Mouse (Mus musculus) kidney, postnatal 10 days (tissue): Measurements from ENCODE around the gene Zfp213.
A peak's percentile ranks its signal among the peaks of the same experiment; 100 is the strongest.
"Not testable (repeated sequence)": the region's sequence is repeated elsewhere in the genome, so short reads cannot be mapped to it uniquely, and the experiment has no call there.

ENCODE experiments used
- DNase-seq: peaks from one replicate; pipeline ENCODE4 v3.0.0; 2021; ENCODE audit warnings: mixed read lengths

Gene Zfp213

GRCm38 (mm10) chr17:23563595-23564367, at the start of gene Zfp213:
Gene Zfp213, minus strand, starts transcription at chr17:23564238.
- peak; percentile 97 for DNase-seq

GRCm38 (mm10) chr17:23610361-23610800, 46.3 kb upstream of the Zfp213 start:
- peak; percentile 83 for DNase-seq

GRCm38 (mm10) chr17:23609612-23610011, 45.6 kb upstream of the Zfp213 start:
- DNase-seq = no peak

- no peak for DNase-seq
Measured at GRCm38 (mm10) chr17:23605220-23605619, 41.2 kb upstream of the Zfp213 start.

DNA sequence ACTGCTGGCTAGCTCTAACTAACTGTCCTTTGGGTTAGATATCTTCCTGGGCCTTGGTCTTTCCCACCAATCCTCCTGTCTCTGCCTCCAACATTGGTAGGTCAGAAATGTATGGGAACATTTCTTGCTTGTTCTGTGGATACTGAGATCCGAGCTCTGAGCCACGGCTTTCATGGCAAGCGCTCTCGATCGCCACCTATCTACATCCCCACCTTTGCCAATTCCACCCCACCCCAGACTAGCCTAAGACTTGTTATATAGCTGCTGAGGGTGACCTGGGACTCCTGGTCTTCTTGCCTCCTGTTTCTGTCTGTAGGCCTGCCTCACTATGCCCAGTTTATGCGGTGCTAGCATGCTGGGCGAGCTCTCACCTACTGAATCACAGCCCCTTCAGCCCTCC, 40.4 kb upstream of the Zfp213 start:
- DNase-seq = no peak

DNA sequence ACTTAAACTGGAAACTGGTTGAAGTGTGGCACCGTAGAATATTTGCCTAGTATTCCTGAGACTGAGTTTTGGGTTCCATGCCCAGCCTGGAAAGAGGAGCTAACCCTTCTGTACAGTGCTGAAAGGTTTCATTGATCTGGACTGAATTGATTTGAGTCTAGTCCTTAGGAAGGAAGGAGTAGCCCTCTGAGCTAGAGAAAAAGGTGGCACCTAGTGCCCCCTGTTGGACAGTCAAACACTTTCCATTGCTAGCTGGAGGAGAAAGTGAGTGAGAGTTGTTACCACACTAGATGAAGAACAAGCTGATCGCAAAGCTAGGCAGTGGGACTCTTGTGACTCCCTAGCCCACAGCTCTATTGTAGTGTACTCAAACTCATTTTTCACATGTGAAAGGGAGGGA, 39.5 kb upstream of the Zfp213 start:
- peak; percentile 29 for DNase-seq

DNA sequence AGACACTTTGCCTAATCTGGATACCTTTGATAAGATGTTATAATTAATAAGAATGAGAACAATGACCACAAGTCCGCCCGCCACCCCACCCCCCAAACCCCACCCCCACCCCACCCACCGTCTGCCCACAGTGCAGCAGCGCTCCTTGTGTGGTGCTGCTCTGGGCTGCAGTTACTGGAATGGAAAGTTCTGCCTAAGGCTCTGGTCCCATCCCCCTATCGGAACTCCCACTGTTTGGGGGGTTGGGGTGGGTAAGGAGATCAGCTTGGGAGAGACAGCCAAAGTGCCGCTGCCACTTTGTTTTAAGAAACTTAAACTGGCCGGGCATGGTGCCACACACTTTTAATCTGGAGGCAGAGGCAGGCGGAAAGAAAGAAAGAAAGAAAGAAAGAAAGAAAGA, 39.0 kb upstream of the Zfp213 start:
- DNase-seq = no peak

DNA sequence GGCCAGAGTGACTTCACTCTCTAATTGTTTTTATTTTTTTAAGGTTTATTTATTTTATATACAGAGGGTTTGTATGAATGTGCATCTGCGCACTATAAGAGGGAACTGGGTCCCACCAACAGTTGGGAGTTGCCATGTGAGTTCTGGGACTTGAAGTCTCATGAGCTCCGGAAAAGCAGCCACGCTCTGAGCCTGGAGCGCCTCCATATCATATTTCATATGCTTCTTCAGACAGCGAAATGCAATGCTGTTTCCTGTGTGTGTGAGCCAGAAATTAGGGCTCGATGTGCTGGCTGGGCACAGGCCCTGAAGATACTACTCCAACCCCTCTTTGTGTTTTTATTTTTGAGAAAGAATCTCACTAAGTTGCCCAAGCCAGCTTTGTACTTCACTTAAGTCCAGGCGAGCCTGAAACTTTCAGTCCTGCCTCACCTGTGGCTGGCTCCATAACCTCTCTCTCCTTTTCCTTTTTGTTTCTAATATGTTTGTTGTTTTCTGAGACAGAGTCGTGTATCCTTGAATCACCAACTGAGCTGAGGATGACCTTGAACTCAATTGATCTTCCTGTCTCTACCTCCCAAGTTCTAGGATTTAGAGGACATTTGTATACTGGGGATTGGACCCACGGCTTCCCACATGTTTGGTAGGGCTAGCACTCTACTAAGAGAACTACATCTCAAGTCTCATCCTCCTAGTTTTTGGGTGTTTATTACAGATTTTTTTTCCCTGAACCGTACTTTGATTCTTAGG, 38.0 kb upstream of the Zfp213 start:
- DNase-seq = peak; percentile 25

DNA sequence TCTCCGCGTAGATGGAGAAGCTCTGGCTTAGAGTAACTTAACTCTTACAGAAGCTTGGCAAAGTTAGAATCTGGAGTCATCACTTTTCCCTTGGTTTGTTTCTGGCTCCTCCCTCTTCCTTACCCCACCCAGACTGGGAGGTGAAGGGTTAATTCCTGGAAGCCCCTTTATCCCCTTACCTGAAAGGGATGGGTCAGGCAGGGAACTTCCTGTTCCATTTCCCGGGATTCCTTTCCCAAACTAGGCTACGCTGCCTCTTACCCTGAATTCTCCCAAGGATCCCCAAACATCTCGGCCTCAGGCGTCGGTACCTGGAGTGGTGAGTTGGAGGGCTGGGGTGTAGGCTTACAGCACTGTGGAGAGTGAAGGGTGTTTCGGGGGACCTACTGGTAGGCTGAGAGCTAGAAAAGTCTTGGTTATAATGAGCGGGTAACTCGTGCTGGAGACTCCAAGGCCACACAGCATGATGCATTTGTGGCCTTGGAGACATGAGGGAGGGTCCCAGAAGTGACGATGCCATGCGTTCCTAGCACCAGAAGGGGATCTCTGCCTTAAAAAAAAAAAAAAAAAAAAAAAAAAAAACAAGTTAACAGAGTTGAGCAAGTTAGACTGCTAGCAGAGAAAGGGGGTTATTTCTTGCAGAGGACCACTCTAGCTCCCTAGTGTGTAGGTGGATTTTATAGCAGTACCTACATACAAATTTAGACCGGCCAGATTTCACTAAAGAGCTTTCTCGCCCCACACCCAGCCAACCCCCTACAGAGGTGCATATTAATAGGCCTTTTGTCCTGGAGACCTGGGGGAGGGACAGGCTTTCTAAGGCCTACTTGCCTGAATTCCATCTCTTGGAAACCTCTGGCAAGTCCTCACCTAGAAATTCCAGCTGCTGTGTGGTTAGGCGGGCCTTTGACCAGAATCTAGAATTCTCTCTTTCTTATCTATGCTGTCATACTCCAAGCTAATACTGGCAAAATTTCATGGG, 36.9 kb upstream of the Zfp213 start, which contains the start of gene Zscan10:
TSS of gene Zscan10 (plus strand) at position 216 of the 982 bp plus-strand sequence.
- no peak for DNase-seq

- DNase-seq = no peak
Measured at GRCm38 (mm10) chr17:23599605-23600063, 35.6 kb upstream of the Zfp213 start.

GRCm38 (mm10) chr17:23598582-23599552, 34.8 kb upstream of the Zfp213 start, which contains the start of gene Zfp13:
Gene Zfp13, minus strand, starts transcription at chr17:23599487.
- DNase-seq = peak; percentile 92

- not testable (repeated sequence) for DNase-seq
Measured at GRCm38 (mm10) chr17:23595139-23595538, 31.1 kb upstream of the Zfp213 start.

- no peak for DNase-seq
Measured at GRCm38 (mm10) chr17:23592926-23593300, 28.9 kb upstream of the Zfp213 start.

- DNase-seq = peak; percentile 98
Measured at GRCm38 (mm10) chr17:23592208-23592925, 28.3 kb upstream of the Zfp213 start.

DNA sequence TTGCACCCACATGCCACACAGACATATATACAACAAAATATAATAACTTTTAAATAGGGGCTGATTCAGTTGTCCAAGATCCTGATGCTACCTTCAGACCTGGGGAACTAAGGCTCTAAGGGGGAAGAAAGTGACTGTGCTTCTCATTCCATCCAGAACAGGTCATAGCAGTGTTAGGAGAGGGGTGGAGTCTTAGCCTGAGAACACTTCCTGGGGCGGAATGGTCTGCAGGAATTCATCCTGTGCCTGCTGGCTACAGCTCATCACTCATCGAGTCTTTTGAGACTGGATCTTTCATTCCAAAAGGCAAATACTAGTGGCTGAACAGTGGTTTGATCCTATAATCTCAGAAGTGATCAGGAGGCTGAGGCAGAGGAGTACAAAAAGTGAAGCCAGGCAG, 23.2 kb upstream of the Zfp213 start:
- no peak for DNase-seq

- peak; percentile 77 for DNase-seq
Measured at GRCm38 (mm10) chr17:23585721-23586491, 21.9 kb upstream of the Zfp213 start.

DNA sequence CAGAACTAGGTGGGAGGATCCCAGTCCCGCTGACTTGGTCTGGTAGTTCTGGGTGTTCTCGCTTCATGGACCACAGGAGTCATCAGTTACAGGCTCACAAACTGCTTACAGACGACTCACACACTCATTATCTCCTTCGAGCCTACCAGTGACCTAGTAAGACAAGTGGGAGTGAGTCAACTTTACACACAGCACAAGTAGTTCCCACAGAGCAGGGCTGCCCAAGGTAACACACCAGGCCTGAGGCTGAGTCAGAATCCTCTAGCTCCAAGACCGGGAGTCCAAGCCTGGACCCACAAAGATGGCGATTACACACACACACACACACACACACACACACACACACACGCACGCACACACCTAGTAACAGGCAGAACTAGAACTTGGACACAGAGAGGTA, 20.7 kb upstream of the Zfp213 start:
- no peak for DNase-seq

DNA sequence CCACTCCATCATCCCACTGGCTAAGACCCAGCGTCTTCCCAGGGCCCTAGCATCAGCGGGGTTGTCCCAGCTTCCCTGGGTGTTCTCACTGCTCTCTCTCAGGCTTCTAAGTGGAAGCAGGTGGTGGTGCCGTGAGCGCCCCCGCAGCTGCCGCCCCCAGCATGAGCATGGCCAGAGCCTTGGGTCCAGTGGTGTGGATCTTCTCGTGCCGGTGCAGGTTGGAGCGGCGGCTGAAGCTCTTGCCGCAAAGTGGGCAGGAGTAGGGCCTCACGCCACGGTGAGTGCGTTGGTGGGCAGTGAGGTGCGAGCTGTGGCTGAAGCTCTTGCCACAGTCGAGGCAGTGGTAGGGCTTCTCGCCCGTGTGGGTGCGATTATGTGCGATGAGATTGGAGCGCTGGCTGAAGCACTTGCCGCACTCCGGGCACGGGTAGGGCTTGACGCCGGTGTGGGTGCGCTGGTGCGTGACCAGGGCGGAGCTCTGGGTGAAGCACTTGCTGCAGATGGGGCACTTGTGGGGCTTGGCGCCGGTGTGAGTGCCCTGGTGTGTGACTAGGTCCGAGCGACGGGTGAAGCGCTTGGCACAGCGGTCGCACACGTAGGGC, 12.0 kb upstream of the Zfp213 start:
- no peak for DNase-seq

GRCm38 (mm10) chr17:23574130-23574529, 10.1 kb upstream of the Zfp213 start:
- DNase-seq = no peak
